Comparison of ENCODE assay signal across 27 mouse cellular contexts in the genomic region with DNA sequence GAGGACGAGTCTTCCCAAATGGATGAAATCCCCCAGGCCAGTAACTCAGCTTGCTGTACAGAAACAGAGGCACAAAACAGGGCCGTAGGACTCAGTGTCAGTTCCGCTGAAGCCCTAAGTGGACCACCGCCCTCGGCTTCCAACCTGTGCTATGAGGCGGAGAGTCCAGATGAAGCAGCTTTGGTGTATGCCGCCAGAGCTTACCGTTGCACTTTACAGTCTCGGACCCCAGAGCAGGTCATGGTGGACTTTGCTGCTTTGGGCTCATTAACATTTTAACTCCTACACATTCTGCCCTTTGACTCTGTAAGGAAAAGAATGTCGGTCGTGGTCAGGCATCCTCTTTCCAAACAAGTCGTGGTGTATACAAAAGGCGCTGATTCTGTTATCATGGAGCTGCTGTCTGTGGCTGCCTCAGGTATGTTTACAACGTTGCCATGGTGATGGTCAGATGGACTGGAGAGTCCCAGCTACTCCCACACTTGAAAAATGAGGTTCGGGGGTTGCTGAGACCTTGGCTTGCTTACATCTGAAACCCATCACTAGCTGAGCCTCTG.
DNase-seq lines count a peak whose midpoint lies in the region; ATAC-seq and TF ChIP-seq lines count a peak whose summit lies in the region.
"Had no signal": no experiment of that assay in that cellular context is flagged by ENCODE, and none has a peak within 500 bp of the region (broad histone marks: within the 10 kb centered on the region; RNA-seq: fewer than 3 reads in every experiment).

No protein-coding gene starts in this region.

- no peak overlapping the region for H3K4me2 ChIP-seq in kidney, embryonic 15.5 days
- no peak overlapping the region for H3K4me2 ChIP-seq in liver, embryonic 11.5 days
- no peak overlapping the region for H3K4me2 ChIP-seq in liver, postnatal 0 days (ENCODE audit: low read depth, low read length)
- H3K4me2 ChIP-seq: heart, embryonic 11.5 days; hindbrain, embryonic 13.5 days; midbrain, embryonic 13.5 days had no signal

- ATAC-seq in kidney, embryonic 15.5 days (replicated peaks; ENCODE audit: low FRiP score) = peak; percentile 82
- peak; percentile 52 for ATAC-seq in liver, embryonic 11.5 days (replicated peaks; ENCODE audit: low FRiP score)
- ATAC-seq in liver, postnatal 0 days = no peak
- ATAC-seq: activated CD4-positive, CD25-positive, alpha-beta regulatory T cell, adult 4 months; forebrain, embryonic 14.5 days; intestine, embryonic 16.5 days; lung, postnatal 0 days; midbrain, embryonic 13.5 days had no signal

- in situ Hi-C loops in ES-E14 (cut with MboI; ENCODE audit: low sequenced_read_pairs in 2 of 2, unreplicated experiment in 2 of 2) = loop anchor here in 1 of 2 experiments (10.0 kb wide), 1 partner anchor 89 kb away; no protein-coding TSS in a partner anchor

- H3K27me3 ChIP-seq in kidney, embryonic 15.5 days = no peaks in the 10 kb centered on the region
- H3K27me3 ChIP-seq in liver, embryonic 11.5 days (replicated peaks; ENCODE audit: control insufficient read depth, insufficient read depth, low read length) = no peaks in the 10 kb centered on the region
- H3K27me3 ChIP-seq in liver, postnatal 0 days (ENCODE audit: insufficient read depth, low read length) = no peaks in the 10 kb centered on the region
- H3K27me3 ChIP-seq: hindbrain, embryonic 13.5 days; megakaryocyte, embryonic 14.5 days; midbrain, embryonic 13.5 days had no signal

- H3K9ac ChIP-seq in kidney, embryonic 15.5 days = no peak overlapping the region
- H3K9ac ChIP-seq in liver, embryonic 11.5 days (ENCODE audit: low read depth, low read length) = no peak overlapping the region
- H3K9ac ChIP-seq in liver, postnatal 0 days (replicated peaks) = no peak overlapping the region
- peak overlapping the region; percentile 19; the same call in 1 of the 2 replicates for H3K9ac ChIP-seq in ES-E14 (ENCODE audit: insufficient read depth, low read depth, low read length, poor library complexity, severe bottlenecking)
- H3K9ac ChIP-seq: hindbrain, embryonic 13.5 days; midbrain, embryonic 13.5 days had no signal

- peaks cover 13% of the 10 kb centered on the region for H3K4me1 ChIP-seq in kidney, embryonic 15.5 days
- no peaks in the 10 kb centered on the region; the same call in 1 of the 2 replicates for H3K4me1 ChIP-seq in liver, embryonic 11.5 days (replicated peaks; ENCODE audit: control insufficient read depth, insufficient read depth, low read length)
- peaks cover 1% of the 10 kb centered on the region for H3K4me1 ChIP-seq in liver, postnatal 0 days (ENCODE audit: insufficient read depth)
- H3K4me1 ChIP-seq in ES-E14 (ENCODE audit: control insufficient read depth in 2 of 2, insufficient read depth in 2 of 2, low read length in 2 of 2, poor library complexity in 1 of 2) = peaks cover 0 to 2% of the 10 kb centered on the region in 2 experiments; a peak in 1 of 4 replicates
- H3K4me1 ChIP-seq: hindbrain, embryonic 13.5 days had no signal

- WGBS in kidney, embryonic 15.5 days = 49% methylated on average over 15 of the region's 15 CpGs
- WGBS in liver, embryonic 11.5 days = 66% methylated on average over 15 of the region's 15 CpGs
- WGBS in liver, postnatal 0 days (ENCODE audit: insufficient replicate concordance) = 70% methylated on average over 15 of the region's 15 CpGs

- no peak overlapping the region for H3K27ac ChIP-seq in kidney, embryonic 15.5 days
- H3K27ac ChIP-seq in liver, embryonic 11.5 days (ENCODE audit: low read depth, low read length) = no peak overlapping the region
- H3K27ac ChIP-seq in liver, postnatal 0 days (ENCODE audit: low read depth) = no peak overlapping the region
- no peak overlapping the region for H3K27ac ChIP-seq in ES-E14 (ENCODE audit: insufficient read depth, low read depth, low read length, poor library complexity, severe bottlenecking)
- H3K27ac ChIP-seq: hindbrain, embryonic 13.5 days; midbrain, embryonic 13.5 days had no signal

- no peak for TF ChIP-seq EP300 in liver, postnatal 0 days (IDR thresholded peaks at IDR 0.05; ENCODE audit: low read depth)

- no peak for TF ChIP-seq CTCF in liver, postnatal 0 days (IDR thresholded peaks at IDR 0.05; ENCODE audit: low read depth)

- no peaks in the 10 kb centered on the region for H3K9me3 ChIP-seq in kidney, embryonic 15.5 days (replicated peaks)
- H3K9me3 ChIP-seq in liver, embryonic 11.5 days (ENCODE audit: control insufficient read depth, low read length) = no peaks in the 10 kb centered on the region
- no peaks in the 10 kb centered on the region for H3K9me3 ChIP-seq in liver, postnatal 0 days (ENCODE audit: low read length)
- H3K9me3 ChIP-seq in ES-E14 (ENCODE audit: control insufficient read depth, insufficient read depth, low read depth, low read length) = no peaks in the 10 kb centered on the region
- H3K9me3 ChIP-seq: hindbrain, embryonic 13.5 days; megakaryocyte, embryonic 14.5 days; midbrain, embryonic 13.5 days had no signal

- no peak overlapping the region for H3K4me3 ChIP-seq in kidney, embryonic 15.5 days (replicated peaks)
- H3K4me3 ChIP-seq in liver, embryonic 11.5 days (ENCODE audit: low read depth, low read length) = no peak overlapping the region
- H3K4me3 ChIP-seq in liver, postnatal 0 days (ENCODE audit: low read depth, low read length) = no peak overlapping the region
- no peak overlapping the region for H3K4me3 ChIP-seq in ES-E14 (ENCODE audit: insufficient read depth in 1 of 2, low read depth in 1 of 2, low read length in 2 of 2, poor library complexity in 1 of 2, severe bottlenecking in 1 of 2)
- H3K4me3 ChIP-seq: hindbrain, embryonic 13.5 days; megakaryocyte, embryonic 14.5 days; midbrain, embryonic 13.5 days had no signal

- peaks cover 20% of the 10 kb centered on the region; the same call in 1 of the 2 replicates for H3K36me3 ChIP-seq in kidney, embryonic 15.5 days
- 0 out of 2 replicates have a peak, but pooled peaks cover 4% of the 10 kb centered on the region for H3K36me3 ChIP-seq in liver, embryonic 11.5 days (ENCODE audit: control insufficient read depth, insufficient read depth, low read length)
- H3K36me3 ChIP-seq in liver, postnatal 0 days (replicated peaks; ENCODE audit: insufficient read depth, low read length) = peaks cover 26% of the 10 kb centered on the region
- peaks cover 5% of the 10 kb centered on the region for H3K36me3 ChIP-seq in ES-E14 (ENCODE audit: control insufficient read depth, insufficient read depth, low read length, poor library complexity, severe bottlenecking)
- H3K36me3 ChIP-seq: hindbrain, embryonic 13.5 days; midbrain, embryonic 13.5 days had no signal

- DNase-seq in embryo, embryonic 10 days (ENCODE audit: low spot score) = peak; percentile 49
- no peak for DNase-seq in embryo, embryonic 11 days
- DNase-seq in kidney, adult 9 months = no peak
- DNase-seq in liver, embryonic 11.5 days (ENCODE audit: low spot score) = no peak
- DNase-seq in liver, postnatal 0 days = no peak
- no peak for DNase-seq in ES-E14 (ENCODE audit: low read depth, low spot score)
- no peak for DNase-seq in cerebellum, adult 18-20 months
- DNase-seq: adrenal gland, adult 2 months; cerebellum, adult 8-10 months; cerebellum, postnatal 25 days; gastrocnemius, postnatal 25 days; heart, adult 18-20 months; heart, postnatal 36 days; layer of hippocampus, adult 9-11 months; liver; lung, adult 18-20 months; lung, postnatal 4 days; thymus, postnatal 14 days had no signal

TF ChIP-seq in ES-E14, 5 proteins besides CTCF, POLR2A, EP300 and RAD21:
- TF ChIP-seq MAFK (IDR thresholded peaks at IDR 0.05; ENCODE audit: insufficient read depth, low read depth, low read length) (no peak), CHD2 (IDR thresholded peaks at IDR 0.05; ENCODE audit: low read depth, low read length) (no peak), ZC3H11A (IDR thresholded peaks at IDR 0.05; ENCODE audit: borderline replicate concordance, low read depth, low read length) (no peak), ZNF384 (IDR thresholded peaks at IDR 0.05; ENCODE audit: low read depth, low read length) (no peak), HCFC1 (IDR thresholded peaks at IDR 0.05; ENCODE audit: borderline replicate concordance, insufficient read depth, low read length) (no peak)
